Mouse (Mus musculus) C2C12 (cell line): ENCODE measurements at regions not wholly inside any gene's neighbourhood (a gene's known extent, or its start where the extent isn't known, plus 50 kb on each side); places are given as distances from the start of the nearest gene placed in this dataset.

ENCODE experiments used
- CEBPB ChIP-seq: IDR thresholded peaks from one replicate; pipeline ENCODE4 v1.6.1; 2011; ENCODE audit warnings: low read depth, mild to moderate bottlenecking, control low read depth, moderate library complexity
- CTCF ChIP-seq: IDR thresholded peaks from one replicate; pipeline ENCODE4 v1.5.1; 2011; ENCODE audit not compliant: control insufficient read depth, insufficient read depth, insufficient read length
- MAX ChIP-seq: IDR thresholded peaks from one replicate; pipeline ENCODE4 v1.6.1; 2011; ENCODE audit warnings: mild to moderate bottlenecking, control low read depth
- USF1 ChIP-seq: IDR thresholded peaks from one replicate; pipeline ENCODE4 v1.6.1; 2011; ENCODE audit warnings: low read depth, mild to moderate bottlenecking, control low read depth, moderate library complexity

DNA sequence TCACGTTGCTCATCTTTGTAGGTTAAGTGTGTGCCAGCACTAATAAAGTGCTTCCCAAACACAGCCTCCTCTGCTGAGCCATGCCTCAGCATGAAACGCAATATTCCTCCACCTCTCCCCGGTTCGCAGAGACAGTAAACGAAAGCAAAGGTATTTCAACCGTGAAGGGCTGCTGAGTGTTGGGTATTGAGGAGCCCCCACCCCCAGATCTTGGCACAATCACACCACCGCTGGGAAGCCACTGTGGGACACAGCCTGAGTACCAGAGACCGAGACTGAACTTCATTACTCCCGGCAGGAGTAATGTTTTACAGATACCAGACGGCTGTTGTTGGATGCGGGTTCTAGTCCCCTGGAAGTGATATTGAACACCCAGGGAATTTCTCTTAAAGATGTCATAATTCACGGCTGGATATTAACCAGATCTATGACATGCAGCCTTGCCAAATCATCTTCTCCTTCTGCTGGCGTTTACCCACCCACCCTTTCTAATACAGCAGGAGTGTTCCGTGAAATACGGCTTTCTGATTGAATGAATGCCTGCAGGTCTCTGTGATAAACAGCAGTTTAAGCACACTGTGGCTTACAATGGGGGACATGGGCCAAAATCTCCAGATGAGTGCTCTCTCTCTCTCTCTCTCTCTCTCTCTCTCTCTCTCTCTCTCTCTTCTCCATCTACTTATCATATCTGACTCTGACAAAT, 328.9 kb downstream of the Pax1 start:
- TF ChIP-seq CEBPB, result no peak
- no peak for TF ChIP-seq CTCF
- TF ChIP-seq MAX, result no peak
- TF ChIP-seq USF1, result no peak
